Mouse (Mus musculus): ENCODE data around the gene Atp4b.
A peak's percentile ranks its signal among the peaks of the same experiment; 100 is the strongest.
"Not testable (repeated sequence)": the region's sequence is repeated elsewhere in the genome, so short reads cannot be mapped to it uniquely, and the experiment has no call there.

Gene Atp4b

DNA sequence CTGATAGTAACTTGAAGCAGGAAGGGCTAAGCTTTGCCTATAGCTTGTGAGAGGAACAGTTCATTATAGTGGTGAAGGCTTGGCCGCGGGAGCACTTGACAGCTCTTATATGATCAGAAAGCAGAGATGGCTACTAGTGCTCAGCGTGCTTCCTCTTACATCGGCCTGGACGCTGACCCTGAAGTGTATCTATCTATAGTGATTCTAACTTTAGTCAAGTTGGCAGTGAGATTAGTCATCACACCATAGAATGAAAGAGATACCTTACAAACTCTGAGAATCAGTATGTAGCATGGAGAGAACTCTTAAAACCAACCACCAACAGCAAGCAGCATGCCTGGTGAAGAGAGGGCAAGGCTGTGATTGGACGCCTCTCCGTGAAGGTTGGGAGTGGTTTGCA, 15.0 kb downstream of the Atp4b start:
- DNase-seq = no peak

DNA sequence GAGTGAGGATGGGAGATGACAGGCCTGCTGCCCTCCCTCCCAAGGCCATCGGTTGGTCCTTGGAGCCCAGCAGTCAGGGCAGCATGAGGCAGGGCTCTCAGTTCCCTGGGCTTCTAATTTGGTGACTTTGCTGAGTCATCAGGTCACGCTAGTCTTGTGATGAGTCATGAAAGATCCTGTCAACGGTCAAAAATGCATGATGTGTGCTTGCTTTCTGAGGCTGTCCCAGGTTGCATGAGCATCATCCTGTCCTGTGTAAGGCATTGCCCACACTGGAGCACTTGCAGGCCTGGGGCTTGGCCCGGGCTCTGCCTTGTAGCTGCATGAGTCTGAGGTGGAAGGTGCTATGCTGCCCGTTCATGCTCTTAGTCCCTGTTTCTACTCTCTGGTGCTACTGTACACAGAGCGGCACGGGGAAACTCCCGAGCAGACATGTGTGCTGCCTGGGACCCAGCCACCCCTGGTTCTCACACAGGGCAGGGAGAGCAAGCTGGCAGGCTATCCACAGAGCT, 23.4 kb downstream of the Atp4b start:
- no peak for DNase-seq

DNA sequence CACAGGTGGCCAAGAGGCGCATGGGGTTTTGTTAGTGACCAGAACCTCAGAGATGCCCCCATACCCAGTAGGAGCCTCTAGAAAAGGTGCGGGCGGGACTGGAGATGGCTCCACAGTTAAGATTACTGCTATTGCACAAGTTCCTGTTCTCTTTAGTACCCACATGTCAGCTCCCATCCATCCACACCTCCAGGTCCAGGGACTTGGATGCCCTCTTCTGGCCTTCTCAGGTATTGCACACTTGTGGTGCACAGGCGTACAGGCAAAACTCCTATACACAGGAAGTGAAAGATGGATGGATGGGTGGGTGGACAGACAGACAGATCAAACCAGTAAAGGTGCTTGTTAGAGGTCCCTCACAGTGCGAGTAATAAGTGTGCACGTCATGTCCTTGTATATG, 34.8 kb downstream of the Atp4b start:
- DNase-seq = peak; percentile 42

DNA sequence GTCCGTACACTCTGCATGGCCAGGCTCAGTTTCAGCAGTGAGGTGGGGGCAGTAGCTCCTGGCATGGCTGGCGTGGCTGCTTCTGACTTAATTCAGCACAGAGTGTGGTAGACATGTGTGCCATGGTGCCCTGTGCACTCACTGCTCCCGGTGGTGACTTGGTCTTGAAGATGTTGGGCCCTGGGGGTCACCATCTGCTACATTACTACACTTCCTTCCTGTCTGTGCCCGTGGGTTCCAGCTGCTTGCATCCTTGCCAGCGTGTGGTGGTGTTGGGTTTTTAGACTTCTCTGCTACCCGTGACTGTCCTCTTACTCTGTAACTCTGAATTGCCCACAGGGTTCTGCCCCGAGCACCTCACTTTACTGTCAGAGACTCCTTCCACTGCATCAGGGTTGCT, 36.4 kb downstream of the Atp4b start:
- DNase-seq = no peak

DNA sequence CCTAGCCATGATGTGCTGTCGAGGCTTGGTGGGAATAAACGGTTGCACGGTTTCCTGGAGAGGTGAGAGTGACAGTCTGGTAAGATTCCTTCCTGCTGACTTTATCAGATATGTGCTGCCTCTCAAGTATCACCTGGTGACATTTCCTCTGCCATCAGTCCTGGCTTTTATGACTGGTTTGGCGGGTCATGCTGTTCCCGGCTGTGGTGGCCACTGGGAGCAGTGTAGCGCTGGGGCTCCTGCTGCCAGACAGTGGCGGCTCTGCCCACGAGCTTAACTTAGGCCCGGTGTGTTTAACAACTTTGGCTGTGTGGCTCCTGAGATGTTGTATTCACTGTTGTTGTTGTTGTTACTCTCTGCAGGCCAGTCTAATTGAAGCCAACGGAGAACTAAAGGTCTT, 39.9 kb downstream of the Atp4b start:
- DNase-seq = no peak

DNA sequence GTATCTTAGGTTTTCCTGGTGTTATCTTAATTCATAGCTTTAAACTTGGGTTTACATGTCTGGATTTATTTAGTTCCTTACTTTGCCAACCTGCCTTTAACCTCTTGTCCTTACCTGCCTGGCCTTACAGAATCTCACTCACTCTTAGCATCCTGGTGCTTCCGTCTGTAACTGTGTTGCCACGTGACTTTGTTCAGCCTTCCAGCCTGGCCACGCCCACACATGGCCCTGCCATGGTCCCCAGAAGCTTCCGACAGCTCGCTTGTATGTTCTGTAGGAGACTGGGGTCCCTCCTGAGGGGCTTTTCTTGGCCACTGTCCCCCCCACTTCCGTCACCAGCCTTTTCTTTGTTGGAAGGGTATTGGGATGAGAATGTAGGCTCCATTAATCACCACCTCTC, 40.4 kb downstream of the Atp4b start:
- DNase-seq = no peak

DNA sequence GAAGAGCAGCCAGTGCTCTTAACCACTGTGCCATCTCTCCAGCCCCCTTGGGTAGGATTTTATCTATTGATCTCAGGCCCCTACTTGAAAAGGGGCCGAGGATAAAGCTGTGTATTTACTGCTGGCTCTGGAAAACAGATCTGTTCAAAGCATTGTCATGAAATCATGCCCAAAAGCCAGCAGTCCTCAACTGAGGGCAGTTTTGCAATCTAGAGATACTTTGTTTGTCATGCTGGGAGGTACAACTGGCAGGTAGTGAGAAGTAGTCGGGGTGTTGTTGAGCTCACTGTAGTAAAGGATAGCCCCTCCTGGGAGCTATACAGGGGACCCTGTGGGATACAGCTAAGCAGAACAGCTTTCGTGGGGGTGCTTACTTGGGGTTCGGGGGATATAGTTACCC, 42.7 kb downstream of the Atp4b start:
- DNase-seq = no peak

DNA sequence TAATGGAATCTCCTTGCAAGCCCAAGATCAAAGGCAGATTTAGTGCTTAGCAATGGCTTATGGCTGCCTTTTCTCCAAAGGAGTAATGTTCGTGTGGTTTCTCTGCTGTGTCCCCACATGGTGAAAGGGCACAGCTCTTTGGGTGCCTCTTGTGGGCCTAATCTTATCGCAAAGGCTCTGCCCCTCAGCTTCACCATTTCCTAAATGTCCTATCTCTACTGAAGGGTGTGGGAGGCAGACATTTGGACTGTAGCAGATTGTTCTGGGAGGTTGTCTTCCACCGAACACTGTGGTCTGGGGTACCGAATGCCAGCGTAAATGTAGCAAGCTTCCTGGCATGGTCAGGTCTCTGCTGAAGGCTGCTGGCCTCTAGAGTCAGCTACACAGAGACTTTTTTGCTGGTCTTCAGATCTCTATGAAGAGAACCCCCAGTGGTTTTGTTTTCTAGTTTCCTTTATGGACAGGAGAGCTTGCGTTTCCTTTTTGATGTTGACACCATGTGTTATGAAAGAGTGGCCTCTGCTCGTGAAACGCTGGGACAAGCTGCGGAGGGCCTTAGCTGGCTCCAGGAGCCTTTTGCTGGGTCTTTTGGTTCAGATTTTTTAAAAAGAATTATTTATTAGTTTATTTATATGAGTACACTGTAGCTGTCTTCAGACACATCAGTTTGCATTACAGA, 43.3 kb downstream of the Atp4b start:
- no peak for DNase-seq

DNA sequence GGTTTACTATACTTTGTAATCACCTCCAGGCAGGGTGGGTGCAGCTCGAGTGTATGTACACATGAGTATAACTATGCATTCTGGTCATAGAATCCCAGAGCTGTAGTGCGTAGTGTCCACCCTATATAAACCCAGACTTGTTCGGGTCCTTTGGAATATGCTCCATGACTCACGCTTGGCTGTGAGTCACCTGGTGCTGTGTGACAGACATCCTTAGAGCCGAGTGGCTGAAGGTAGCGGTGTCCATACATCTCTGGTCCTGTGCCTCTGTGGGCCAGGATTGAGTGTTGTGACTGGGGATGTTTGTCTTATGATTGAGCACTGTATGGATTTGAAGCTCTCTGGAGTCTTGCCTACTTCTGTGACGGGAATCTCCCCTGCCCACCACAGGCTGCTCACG, 44.0 kb downstream of the Atp4b start:
- no peak for DNase-seq

DNA sequence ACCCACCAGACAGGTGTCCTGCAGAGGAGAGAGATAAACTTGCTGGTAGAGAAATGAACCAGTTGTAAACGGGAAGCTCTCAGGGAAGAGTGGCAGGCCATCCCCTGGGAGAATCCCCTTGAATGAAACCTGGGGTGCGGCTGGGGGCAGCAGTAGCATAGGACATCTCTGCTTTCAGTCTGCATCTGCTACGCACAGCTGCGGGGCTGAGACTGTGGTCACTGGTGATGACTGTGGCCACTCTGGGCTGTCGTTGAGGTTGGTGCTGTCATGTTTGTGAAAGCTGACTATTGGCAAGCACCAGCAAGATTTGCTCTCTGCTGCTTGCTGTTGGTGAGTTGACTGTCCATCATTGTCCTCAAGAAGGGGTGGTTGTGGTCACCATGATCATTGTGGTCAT, 45.0 kb downstream of the Atp4b start:
- DNase-seq = no peak

DNA sequence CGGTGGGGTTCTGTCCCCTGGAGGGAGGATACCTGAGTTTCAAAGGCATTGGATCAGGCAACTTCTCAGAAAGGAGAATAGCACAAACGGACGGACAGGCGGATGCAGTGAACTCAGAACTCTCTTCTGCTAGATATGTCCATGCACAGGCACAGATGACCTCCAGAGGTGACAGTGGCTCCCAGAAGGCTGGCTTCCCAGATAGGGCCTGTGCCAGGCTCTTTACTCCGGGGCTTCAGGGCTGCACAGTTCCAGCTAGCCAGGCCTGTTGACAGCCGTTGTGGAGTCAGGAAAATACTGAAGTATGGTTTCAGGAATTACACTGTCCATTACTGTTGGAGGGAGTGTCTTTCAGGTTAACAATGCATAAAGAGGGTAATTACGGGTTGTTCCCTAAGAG, 46.6 kb downstream of the Atp4b start:
- no peak for DNase-seq

DNA sequence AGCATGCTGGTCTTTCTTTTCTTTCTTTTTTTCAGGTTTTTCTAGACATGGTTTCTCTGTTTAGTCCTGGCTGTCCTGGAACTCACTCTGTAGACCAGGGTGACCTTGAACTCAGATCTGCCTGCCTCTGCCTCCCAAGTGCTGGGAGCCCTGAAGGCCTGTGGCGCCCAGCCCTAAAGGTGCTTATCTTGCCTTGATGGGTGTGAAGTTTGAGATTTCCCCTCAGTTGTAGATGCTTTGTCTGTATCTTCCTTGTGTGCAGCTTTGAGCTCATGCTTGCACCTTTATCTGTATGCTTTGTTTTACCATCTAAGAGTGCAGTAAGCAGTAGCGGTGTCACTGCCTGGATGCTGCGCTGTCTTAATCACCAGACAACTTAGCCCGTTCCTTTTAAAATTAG, 53.5 kb downstream of the Atp4b start:
- DNase-seq = no peak

DNA sequence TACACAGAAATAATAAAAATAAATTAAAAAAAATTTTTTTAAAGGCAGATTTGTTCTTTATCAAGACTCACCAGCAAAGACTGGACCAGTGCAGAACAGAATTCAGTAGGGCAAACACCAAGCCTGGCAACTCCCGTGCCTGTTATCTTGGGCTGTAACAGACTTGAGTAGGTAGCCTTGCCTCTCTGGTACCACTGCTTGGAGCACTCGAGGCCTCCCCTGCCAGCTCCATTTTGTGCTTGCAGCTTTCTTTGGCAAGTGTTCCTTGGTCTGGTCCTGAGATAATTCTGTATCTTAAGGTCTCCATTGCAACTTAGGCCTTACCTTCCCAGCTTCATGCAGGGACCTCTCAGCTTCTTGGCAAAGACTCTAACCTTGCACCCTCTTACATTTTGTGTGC, 54.3 kb downstream of the Atp4b start:
- no peak for DNase-seq

DNA sequence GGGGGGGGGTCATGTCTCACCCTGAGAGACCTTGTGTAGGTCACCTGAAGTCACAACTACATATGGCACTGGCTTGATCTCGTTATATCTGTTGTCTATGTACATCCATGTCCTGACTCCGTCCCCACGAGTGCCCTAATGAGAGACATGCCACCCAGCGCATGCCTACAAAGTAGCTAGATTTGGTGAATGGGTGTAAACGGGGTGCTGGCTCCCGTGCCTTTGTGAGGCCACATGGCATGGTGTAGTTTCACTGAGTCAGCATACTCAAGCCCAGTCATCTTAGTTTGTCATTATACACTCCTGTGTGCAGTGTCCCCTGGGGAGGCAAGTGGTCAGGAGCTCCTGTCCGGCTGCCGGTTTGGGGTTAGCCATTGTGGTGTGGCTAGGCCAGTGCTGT, 56.0 kb downstream of the Atp4b start:
- no peak for DNase-seq

DNA sequence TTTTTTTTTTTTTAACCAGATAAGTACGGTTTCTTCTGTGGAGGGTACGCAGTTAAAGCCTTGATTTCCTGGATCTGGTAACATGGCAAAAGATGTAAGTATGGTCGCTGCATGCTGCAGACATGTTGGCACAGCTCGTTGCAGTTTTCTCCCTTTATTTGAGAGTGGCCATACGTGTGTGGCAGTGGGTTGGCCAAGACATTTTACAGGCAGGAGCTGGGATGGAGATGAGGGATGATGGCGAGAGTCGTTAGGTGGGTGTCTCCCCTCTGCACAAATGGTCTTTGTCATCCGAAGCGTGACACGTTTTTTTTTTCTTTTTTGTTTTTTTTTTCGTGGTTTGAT, 57.0 kb downstream of the Atp4b start:
- no peak for DNase-seq

DNA sequence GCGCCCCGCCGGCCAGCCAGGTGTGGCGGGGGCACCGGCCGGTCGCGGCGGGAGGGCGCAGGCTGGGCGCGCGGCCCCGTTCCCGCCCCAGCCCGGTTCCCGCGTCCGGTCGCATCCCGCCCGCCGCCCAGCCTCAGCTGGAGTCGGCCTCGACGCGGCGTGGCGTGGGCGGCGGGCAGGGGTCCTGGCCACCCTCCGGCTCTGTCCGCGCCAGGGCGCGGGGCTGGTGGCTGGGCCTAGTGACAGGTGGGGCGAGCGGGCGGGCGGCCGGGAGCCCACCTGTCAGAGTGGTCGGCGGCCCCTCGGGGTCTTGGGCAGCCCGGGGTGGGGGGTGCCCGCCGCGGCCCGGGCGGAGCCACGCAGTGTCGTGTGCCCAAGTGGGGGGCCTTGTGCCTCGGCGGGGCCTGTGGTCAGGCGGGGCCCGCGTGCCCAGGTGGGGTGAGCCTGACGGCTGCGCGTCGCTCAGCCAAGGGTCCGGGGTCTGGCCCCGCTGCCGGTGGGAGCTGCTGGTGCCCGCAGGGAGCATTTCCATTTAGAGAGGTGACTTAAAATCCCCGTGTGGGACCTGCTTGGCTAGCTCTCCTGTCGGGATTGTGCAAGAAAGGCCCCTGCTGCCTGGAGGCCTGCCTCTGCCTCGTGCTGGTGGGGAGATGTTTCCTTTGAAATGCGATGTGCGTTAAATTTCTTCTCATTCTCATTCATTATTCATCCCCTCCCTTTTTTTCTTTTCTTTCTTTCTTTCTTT, 57.6 kb downstream of the Atp4b start:
- peak; percentile 70 for DNase-seq

DNA sequence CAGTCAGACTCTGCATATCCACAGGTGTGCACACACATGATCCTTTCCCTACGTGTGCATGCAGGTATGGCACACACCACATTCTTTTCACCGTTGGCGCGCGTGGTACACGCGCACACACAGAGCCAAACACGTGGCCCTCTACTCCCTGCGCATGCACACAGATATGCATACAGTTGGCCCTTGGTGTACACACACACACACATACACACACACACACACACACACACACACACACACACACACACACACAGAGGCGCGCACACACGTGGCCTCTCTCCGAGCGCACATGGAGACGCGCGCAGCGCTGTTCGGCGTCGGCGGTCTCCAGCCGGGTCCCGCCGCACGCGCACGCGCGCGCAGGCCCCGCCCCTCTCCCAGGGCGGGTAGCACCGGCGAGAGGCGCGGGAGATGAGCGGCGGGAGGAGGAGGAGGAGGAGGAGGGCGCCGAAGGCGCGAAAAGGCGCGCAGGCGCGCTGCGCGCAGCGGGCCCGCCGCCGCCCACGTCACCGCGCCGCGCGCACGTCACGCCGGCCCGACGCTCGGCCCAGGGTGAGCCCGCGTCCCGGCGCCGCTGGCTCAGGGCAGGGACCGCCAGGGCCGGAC, 58.3 kb downstream of the Atp4b start, which contains the start of gene Tfdp1:
Tfdp1 (plus strand) TSS at position 497 of the 606 bp plus-strand sequence.
- DNase-seq = peak; percentile 92

DNA sequence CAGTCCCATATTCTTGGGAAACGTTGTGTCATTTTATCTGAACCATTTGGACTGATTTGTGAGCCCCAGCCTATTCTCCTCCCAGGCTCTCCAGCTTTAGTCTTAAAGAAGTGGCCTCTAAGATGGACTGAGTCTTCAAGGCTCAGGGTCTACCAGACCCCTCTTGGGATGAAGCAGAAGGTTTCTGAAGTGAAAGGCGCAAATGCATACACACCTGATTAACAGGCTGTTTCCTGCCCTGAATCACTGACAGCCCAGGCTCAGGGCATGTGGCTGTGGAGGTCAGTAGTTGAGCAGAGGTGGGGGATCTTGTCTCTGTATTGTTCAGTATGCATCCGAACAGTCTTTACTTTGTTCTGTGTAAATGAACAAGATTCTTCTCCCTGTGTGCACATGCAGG, 58.9 kb downstream of the Atp4b start:
- no peak for DNase-seq

DNA sequence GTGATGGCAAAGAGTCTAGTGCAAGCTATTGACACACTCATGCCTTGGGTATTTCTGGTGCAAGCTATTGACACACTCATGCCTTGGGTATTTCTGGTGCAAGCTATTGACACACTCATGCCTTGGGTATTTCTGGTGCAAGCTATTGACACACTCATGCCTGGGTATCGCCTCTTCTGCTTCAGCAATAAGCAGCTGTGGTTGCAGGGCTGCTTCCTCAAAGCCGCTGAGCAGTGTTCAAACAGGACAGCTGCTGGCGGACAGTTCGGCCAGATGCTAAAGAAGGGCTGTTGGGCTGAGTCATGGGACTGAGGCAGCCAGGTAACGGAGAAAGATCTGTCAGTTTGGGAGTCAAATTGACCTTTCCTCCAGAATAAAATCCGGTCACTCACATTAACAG, 59.4 kb downstream of the Atp4b start:
- not testable (repeated sequence) for DNase-seq

All from thymus, postnatal 4 days (tissue).